Mouse (Mus musculus) kidney, adult 2 months (tissue): Measurements from ENCODE around the gene Hoxa1.

Source experiments
- CTCF ChIP-seq: fragments of 200-500 bp; conservative IDR thresholded peaks from 2 replicates; pipeline ENCODE4 v1.5.1; 2011; ENCODE audit warnings: low read depth, mild to moderate bottlenecking, control low read depth, low read length, moderate library complexity, mixed read lengths; ENCODE audit not compliant: insufficient read depth, insufficient read length
- POLR2A ChIP-seq: fragments of 200-500 bp; IDR thresholded peaks from one replicate; pipeline ENCODE4 v1.6.1; 2011; ENCODE audit warnings: low read depth, low read length, control low read depth

- TF ChIP-seq CTCF (no peak), POLR2A (no peak)
Measured at GRCm38 (mm10) chr6:52176391-52176790, 18.3 kb upstream of the Hoxa1 start.
